Mouse (Mus musculus): ENCODE measurements at regions not wholly inside any gene's neighbourhood (a gene's known extent, or its start where the extent isn't known, plus 50 kb on each side); places are given as distances from the start of the nearest gene placed in this dataset.

DNA sequence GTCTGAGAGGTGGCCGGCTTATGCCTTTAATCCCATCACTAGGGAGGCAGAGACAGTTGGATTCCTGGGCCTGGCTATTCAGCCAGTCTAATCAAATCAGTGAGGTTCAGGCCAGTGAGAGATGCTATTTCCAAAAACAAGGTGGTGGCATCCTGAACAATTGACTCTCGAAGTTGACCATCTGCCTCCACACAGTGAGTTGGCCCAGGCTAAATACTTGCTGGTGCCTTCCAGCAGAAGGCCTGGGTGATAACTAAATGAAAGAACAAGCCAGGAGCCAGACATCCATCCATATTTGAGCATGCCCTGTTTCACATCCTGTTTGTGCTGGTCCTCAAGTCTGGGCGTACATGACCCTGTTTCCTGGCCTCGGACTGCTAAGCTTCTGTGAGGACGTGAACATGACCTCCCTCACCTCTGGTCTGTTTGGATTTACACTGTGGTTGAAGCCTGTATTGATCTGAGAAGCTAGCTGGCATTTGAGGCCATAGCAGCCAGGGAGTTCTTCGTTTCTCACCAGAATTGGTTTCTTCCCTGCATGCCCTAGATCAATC, 222.5 kb downstream of the Gadd45g start:
- Histone ChIP-seq H3K27me3 (ENCODE audit: control insufficient read depth, insufficient read depth, low read length) (no peaks in the 10 kb centered on the region), H3K9me3 (ENCODE audit: control insufficient read depth, low read length) (no peaks in the 10 kb centered on the region), H3K36me3 (ENCODE audit: control insufficient read depth, insufficient read depth, low read length) (no peaks in the 10 kb centered on the region), H3K9ac (ENCODE audit: low read length) (no peak overlapping the region), H3K4me2 (ENCODE audit: low read depth, low read length, severe bottlenecking) (no peak overlapping the region), H3K27ac (ENCODE audit: low read depth, low read length) (no peak overlapping the region), H3K4me3 (ENCODE audit: low read depth, low read length) (no peak overlapping the region), H3K4me1 (replicated peaks; ENCODE audit: control insufficient read depth, insufficient read depth, low read length) (no peaks in the 10 kb centered on the region)
- 80% methylated on average over 6 of the region's 6 CpGs for WGBS
- ATAC-seq (replicated peaks; ENCODE audit: low FRiP score) (no peak), DNase-seq (ENCODE audit: low spot score) (no peak)

DNA sequence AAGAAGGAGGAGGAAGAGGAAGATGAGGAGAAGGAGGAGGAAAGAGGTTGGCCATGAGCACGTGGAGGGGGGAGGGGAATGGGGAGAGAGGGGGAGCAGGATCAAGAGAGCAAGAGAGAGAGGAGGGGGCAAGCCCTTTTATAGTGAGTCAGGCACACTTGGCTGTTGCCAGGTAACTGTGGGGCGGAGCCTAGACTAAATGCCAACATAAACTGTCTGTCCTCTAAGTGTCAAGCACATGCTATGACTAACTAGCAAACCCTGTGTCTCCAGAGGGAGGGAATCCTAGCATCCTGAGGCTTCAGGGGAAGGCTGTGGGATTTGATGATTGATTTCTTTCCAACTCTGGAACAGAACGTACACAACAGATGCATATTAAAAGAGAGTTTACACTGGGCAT, 223.2 kb downstream of the Gadd45g start:
- ATAC-seq (replicated peaks; ENCODE audit: low FRiP score) (no peak), DNase-seq (ENCODE audit: low spot score) (no peak)
- 71% methylated on average over 3 of the region's 3 CpGs for WGBS
- Histone ChIP-seq H3K27ac (ENCODE audit: low read depth, low read length) (no peak overlapping the region), H3K36me3 (ENCODE audit: control insufficient read depth, insufficient read depth, low read length) (no peaks in the 10 kb centered on the region), H3K4me1 (replicated peaks; ENCODE audit: control insufficient read depth, insufficient read depth, low read length) (no peaks in the 10 kb centered on the region), H3K27me3 (ENCODE audit: control insufficient read depth, insufficient read depth, low read length) (no peaks in the 10 kb centered on the region), H3K9ac (ENCODE audit: low read length) (no peak overlapping the region), H3K9me3 (ENCODE audit: control insufficient read depth, low read length) (no peaks in the 10 kb centered on the region), H3K4me2 (ENCODE audit: low read depth, low read length, severe bottlenecking) (no peak overlapping the region), H3K4me3 (ENCODE audit: low read depth, low read length) (no peak overlapping the region)

DNA sequence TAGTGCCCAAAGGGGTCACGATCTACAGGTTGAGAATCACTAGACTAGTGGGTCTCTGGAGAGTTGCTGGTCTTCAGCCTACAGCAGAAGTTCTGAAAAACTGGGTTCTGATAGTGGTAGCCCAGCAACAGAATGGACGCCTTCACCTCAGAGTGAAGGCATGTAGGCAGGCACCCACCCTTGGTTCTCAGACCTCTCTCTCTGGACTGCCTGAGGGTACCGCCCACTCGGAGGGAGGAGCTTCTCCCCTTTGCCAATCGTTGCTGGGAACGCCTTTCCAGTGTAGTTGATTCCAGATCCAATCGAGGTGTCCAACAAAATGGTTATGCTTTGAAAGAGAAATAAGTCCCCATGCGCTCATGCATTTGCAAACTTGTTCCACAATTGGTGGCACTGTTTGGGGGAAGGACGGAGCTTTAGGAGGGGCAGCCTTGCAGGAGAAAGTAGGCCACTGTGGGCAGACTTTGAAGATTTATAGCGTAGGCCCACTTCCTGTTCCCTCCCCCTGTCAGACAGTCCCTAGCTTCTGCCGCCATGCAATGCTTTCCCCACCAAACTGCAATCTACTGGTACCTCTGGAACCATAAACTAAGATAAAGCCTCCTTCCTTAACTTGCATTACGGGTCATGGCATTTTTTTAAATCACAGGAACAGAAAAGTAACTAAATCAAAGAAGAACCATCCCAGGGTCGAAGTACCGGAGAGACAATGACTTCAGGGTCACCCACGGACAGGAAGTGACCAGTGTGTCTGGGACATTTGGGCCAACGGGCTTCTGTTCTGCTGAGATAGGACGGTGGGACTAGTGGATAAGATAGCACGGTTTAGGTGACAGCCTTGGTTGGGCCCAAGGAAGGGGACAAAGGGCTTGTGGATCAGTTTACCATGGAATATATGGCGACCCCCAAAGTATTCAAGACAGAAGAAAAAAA, 224.5 kb downstream of the Gadd45g start:
- no peaks in the 10 kb centered on the region for H3K4me1 ChIP-seq (replicated peaks; ENCODE audit: control insufficient read depth, insufficient read depth, low read length)
- no peak for DNase-seq (ENCODE audit: low spot score)

DNA sequence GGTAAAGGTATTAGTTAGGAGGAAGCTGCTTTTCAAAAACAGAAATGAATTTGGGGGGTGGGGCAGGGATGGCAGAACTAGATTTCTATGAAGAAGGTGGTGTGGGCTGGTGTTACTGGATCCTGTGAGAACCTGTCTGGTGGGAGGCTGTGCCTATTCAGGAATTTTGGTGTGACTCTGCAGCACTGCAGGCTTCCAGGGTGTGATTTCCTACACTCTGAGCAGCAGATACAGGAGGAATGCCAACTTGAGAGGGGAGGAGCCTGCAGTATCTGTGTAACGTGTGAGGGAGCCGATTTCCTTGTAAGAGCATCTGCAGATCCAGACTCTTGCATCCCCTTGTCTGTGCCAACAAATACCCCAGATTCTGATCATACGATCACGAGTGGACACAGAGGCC, 231.1 kb downstream of the Gadd45g start:
- Histone ChIP-seq H3K9ac (ENCODE audit: low read length) (no peak overlapping the region), H3K27ac (ENCODE audit: low read depth, low read length) (no peak overlapping the region), H3K9me3 (ENCODE audit: control insufficient read depth, low read length) (no peaks in the 10 kb centered on the region), H3K27me3 (ENCODE audit: control insufficient read depth, insufficient read depth, low read length) (no peaks in the 10 kb centered on the region), H3K4me3 (ENCODE audit: low read depth, low read length) (no peak overlapping the region), H3K36me3 (ENCODE audit: control insufficient read depth, insufficient read depth, low read length) (no peaks in the 10 kb centered on the region), H3K4me1 (replicated peaks; ENCODE audit: control insufficient read depth, insufficient read depth, low read length) (no peaks in the 10 kb centered on the region), H3K4me2 (ENCODE audit: low read depth, low read length, severe bottlenecking) (no peak overlapping the region)
- ATAC-seq (replicated peaks; ENCODE audit: low FRiP score): no peak
- WGBS: 81% methylated on average over 4 of the region's 4 CpGs
- DNase-seq (ENCODE audit: low spot score): no peak

More for the DNA sequence above, 224.5 kb downstream of the Gadd45g start:
- Histone ChIP-seq H3K4me2 (ENCODE audit: low read depth, low read length, severe bottlenecking) (no peak overlapping the region), H3K9ac (ENCODE audit: low read length) (no peak overlapping the region), H3K36me3 (ENCODE audit: control insufficient read depth, insufficient read depth, low read length) (no peaks in the 10 kb centered on the region), H3K9me3 (ENCODE audit: control insufficient read depth, low read length) (no peaks in the 10 kb centered on the region), H3K4me3 (ENCODE audit: low read depth, low read length) (no peak overlapping the region), H3K27ac (ENCODE audit: low read depth, low read length) (no peak overlapping the region), H3K27me3 (ENCODE audit: control insufficient read depth, insufficient read depth, low read length) (no peaks in the 10 kb centered on the region)
- ATAC-seq (replicated peaks; ENCODE audit: low FRiP score): no peak
- 91% methylated on average over 19 of the region's 19 CpGs for WGBS

DNA sequence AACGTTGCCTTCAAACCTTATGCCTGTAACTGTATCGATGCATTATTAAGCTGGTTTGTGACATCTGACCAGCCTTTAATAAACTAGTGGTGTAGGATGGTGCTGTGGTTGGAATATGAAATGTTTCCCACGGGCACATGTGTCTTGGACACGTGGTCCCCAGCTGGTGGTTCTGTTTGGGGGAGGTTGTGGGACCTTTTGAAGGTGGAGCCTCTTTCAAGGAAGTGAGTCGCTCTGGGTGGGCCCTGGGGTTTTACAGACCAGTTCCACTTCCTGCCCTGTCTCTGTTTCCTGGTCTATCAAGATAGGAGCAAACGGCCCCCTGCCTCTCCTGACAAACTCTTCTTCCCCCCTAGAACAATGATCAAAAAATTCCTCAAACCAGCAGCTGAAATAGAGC, 232.1 kb downstream of the Gadd45g start:
- H3K27ac ChIP-seq (ENCODE audit: low read depth, low read length): no peak overlapping the region
- 84% methylated on average over 6 of the region's 6 CpGs for WGBS
- H3K4me3 ChIP-seq (ENCODE audit: low read depth, low read length): no peak overlapping the region
- ATAC-seq (replicated peaks; ENCODE audit: low FRiP score): no peak
- H3K27me3 ChIP-seq (ENCODE audit: control insufficient read depth, insufficient read depth, low read length): no peaks in the 10 kb centered on the region
- no peak overlapping the region for H3K9ac ChIP-seq (ENCODE audit: low read length)
- H3K4me1 ChIP-seq (replicated peaks; ENCODE audit: control insufficient read depth, insufficient read depth, low read length): no peaks in the 10 kb centered on the region
- H3K9me3 ChIP-seq (ENCODE audit: control insufficient read depth, low read length): no peaks in the 10 kb centered on the region
- DNase-seq (ENCODE audit: low spot score): no peak
- H3K4me2 ChIP-seq (ENCODE audit: low read depth, low read length, severe bottlenecking): no peak overlapping the region
- no peaks in the 10 kb centered on the region for H3K36me3 ChIP-seq (ENCODE audit: control insufficient read depth, insufficient read depth, low read length)

DNA sequence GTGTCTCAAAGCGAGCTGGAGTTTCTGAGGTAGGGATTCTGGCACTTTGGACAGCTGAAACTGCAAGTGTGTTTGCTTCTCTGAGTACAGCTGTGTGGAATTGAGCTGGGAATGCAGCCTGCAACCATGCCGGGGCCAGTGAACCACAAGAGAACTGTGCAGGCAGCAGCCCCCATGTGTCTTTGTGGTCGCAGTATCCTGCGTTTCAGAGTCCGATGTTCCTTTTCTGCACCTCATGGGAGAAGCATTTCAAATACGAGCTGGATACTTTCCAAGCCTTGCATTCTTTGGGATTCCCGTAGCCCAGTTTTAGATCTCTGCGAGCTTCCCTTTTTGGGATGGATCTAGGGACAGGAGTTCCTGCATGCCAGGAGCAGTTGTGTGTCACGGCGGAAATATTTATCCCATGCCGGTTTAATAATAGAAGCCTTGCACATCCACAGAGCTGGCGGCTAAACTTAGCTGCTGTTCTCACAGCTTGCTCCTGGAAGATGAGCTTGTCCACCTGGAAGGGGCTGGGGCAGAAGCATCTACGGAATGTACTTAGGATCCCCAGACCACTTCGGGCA, 233.3 kb downstream of the Gadd45g start:
- Histone ChIP-seq H3K4me3 (ENCODE audit: low read depth, low read length) (no peak overlapping the region), H3K9me3 (ENCODE audit: control insufficient read depth, low read length) (no peaks in the 10 kb centered on the region), H3K9ac (ENCODE audit: low read length) (no peak overlapping the region), H3K27me3 (ENCODE audit: control insufficient read depth, insufficient read depth, low read length) (no peaks in the 10 kb centered on the region), H3K27ac (ENCODE audit: low read depth, low read length) (no peak overlapping the region), H3K4me2 (ENCODE audit: low read depth, low read length, severe bottlenecking) (no peak overlapping the region), H3K4me1 (replicated peaks; ENCODE audit: control insufficient read depth, insufficient read depth, low read length) (no peaks in the 10 kb centered on the region), H3K36me3 (ENCODE audit: control insufficient read depth, insufficient read depth, low read length) (no peaks in the 10 kb centered on the region)
- DNase-seq (ENCODE audit: low spot score) (no peak), ATAC-seq (replicated peaks; ENCODE audit: low FRiP score) (no peak)
- 78% methylated on average over 14 of the region's 14 CpGs for WGBS

DNA sequence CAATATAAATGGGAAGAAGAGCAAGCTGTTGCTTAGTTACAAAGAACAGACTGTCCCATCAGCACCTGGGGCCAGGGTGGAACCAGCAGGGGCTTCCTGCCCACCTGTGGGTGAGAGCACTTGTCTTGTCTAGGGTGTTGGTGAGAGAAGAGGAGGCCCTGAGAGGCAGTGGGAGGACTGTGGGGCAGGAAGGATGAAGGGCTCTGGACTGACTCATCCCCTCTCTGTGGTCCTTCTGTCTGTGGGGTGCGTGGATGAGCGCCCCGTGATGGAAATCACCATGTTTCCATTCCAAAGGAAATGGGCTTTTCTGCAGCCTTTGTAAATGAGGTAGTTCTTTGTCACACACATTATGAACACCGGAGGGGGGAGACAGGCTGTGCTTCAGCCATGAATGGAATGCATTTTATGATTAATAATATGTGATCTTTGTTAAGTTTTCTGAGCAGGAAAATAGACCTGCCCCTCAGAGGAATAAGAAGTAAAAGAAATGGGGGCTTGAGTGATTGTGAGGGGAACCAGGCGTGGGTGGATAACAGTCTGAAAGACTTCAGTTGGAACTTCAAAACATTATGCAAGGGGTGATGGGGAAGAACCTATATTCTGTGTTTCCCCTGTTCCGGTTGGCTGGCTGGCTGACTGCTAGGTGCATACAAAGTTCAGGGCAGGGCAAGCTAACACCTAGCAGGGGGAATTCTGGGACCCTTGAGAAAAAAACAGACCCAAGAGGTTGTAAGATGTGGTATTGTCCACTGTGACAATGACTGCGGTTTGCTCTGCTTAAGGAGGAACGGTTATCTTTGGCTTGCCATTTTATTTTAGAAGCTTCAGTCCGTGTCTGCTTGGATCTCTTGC, 237.3 kb downstream of the Gadd45g start:
- WGBS: 83% methylated on average over 9 of the region's 9 CpGs
- Histone ChIP-seq H3K9me3 (ENCODE audit: control insufficient read depth, low read length) (no peaks in the 10 kb centered on the region), H3K4me2 (ENCODE audit: low read depth, low read length, severe bottlenecking) (no peak overlapping the region), H3K36me3 (ENCODE audit: control insufficient read depth, insufficient read depth, low read length) (no peaks in the 10 kb centered on the region), H3K9ac (ENCODE audit: low read length) (no peak overlapping the region), H3K4me3 (ENCODE audit: low read depth, low read length) (no peak overlapping the region), H3K27ac (ENCODE audit: low read depth, low read length) (no peak overlapping the region), H3K4me1 (replicated peaks; ENCODE audit: control insufficient read depth, insufficient read depth, low read length) (no peaks in the 10 kb centered on the region), H3K27me3 (ENCODE audit: control insufficient read depth, insufficient read depth, low read length) (no peaks in the 10 kb centered on the region)
- ATAC-seq (replicated peaks; ENCODE audit: low FRiP score) (no peak), DNase-seq (ENCODE audit: low spot score) (no peak)

DNA sequence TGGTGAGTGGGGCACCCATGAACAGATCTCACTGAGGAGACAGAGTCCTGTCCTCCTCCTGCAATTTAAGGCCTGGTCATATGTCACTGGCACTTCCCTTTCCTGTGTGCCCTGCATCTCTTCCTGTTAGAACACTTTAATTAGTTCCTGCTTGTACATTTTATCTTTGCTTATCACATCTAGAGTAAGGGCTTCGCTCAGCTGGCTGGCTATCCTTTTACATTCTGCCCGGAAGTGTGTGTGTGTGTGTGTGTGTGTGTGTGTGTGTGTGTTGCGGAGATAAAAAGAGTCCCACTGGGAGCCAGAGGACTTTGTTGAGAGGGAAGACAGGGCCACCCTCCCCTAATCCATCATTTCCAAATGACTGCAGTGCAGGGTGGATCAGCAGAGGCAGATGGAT, 238.6 kb downstream of the Gadd45g start:
- no peak overlapping the region for H3K9ac ChIP-seq (ENCODE audit: low read length)
- no peaks in the 10 kb centered on the region for H3K4me1 ChIP-seq (replicated peaks; ENCODE audit: control insufficient read depth, insufficient read depth, low read length)
- whole genome bisulfite sequencing: 60% methylated on average over 3 of the region's 3 CpGs
- ATAC-seq (replicated peaks; ENCODE audit: low FRiP score) (no peak), DNase-seq (ENCODE audit: low spot score) (no peak)
- no peaks in the 10 kb centered on the region for H3K27me3 ChIP-seq (ENCODE audit: control insufficient read depth, insufficient read depth, low read length)
- H3K9me3 ChIP-seq (ENCODE audit: control insufficient read depth, low read length): no peaks in the 10 kb centered on the region
- H3K36me3 ChIP-seq (ENCODE audit: control insufficient read depth, insufficient read depth, low read length): no peaks in the 10 kb centered on the region
- no peak overlapping the region for H3K27ac ChIP-seq (ENCODE audit: low read depth, low read length)
- no peak overlapping the region for H3K4me2 ChIP-seq (ENCODE audit: low read depth, low read length, severe bottlenecking)
- H3K4me3 ChIP-seq (ENCODE audit: low read depth, low read length): no peak overlapping the region
